Mouse (Mus musculus): Measurements from ENCODE around the gene Creld1. TPM values are rescaled to one million over a fixed set of nuclear protein-coding genes. Genes with fewer than 3 reads are reported as not detected.
A peak's percentile ranks its signal among the peaks of the same experiment; 100 is the strongest.

The Creld1 gene
- polyA plus RNA-seq, 1 experiment = 23.2 TPM

DNA sequence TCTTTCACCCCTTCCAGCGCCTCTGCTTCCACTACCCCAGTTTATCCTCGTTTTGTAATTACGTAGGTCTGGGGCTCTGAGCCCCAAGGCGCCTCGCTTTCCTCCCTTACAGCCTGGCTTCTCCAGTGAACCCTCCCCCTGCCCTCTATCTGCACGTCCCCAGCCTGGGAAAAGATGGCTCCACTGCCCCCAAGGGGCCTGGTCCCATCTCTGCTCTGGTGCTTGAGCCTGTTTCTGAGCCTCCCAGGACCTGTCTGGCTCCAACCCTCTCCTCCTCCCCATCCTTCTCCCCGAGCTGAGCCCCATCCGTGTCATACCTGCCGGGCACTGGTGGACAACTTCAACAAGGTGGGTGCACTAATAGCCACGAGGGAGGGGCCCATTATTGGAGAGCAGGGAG is 632 bp downstream of the Creld1 start:
- peak overlapping the region; percentile 81 for H3K27ac ChIP-seq (ENCODE audit: insufficient read depth, low read length)
- no peaks in the 10 kb centered on the region for H3K36me3 ChIP-seq (ENCODE audit: control insufficient read depth, insufficient read depth, low read length, poor library complexity, severe bottlenecking)
- H3K4me3 ChIP-seq (ENCODE audit: low read depth, low read length) = peak overlapping the region; percentile 64
- no peaks in the 10 kb centered on the region for H3K9me3 ChIP-seq (replicated peaks; ENCODE audit: control insufficient read depth, insufficient read depth, low read length, poor library complexity, severe bottlenecking)
- H3K4me1 ChIP-seq (ENCODE audit: control insufficient read depth, insufficient read depth, low read length) = peaks cover 8% of the 10 kb centered on the region
- H3K27me3 ChIP-seq (ENCODE audit: control insufficient read depth, insufficient read depth, low read length, poor library complexity, severe bottlenecking) = no peaks in the 10 kb centered on the region
- TF ChIP-seq CTCF (IDR thresholded peaks at IDR 0.05; ENCODE audit: low read depth, low read length) = no peak
- H3K9ac ChIP-seq (ENCODE audit: low read depth, poor library complexity, severe bottlenecking) = peak overlapping the region; percentile 70

DNA sequence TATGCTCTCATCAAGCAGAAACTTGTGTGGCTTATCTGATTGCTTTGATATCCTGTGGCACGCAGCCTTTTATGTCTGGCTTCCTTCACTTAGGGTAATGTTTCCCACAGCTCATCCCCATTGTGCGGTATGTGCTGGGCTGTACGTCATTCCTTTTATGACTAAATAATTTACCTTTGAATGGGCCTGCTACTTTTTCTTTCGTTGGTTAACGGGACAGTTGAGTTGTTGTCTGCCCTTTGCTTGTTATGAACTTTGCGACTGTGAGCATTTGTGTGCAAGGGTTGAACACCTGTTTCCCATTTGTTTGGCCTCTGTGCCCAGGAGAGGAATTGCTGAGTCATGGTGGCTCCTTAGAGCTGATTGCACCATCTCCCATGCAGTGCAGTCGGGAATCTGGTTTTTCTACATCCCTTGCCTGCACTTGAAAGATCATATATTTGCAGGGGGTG is 4.1 kb downstream of the Creld1 start:
- Histone ChIP-seq H3K36me3 (ENCODE audit: control insufficient read depth, insufficient read depth, low read length, poor library complexity, severe bottlenecking) (no peaks in the 10 kb centered on the region), H3K27me3 (ENCODE audit: control insufficient read depth, insufficient read depth, low read length, poor library complexity, severe bottlenecking) (no peaks in the 10 kb centered on the region), H3K27ac (ENCODE audit: insufficient read depth, low read length) (peak overlapping the region; percentile 81), H3K4me1 (ENCODE audit: control insufficient read depth, insufficient read depth, low read length) (peaks cover 8% of the 10 kb centered on the region), H3K4me3 (ENCODE audit: low read depth, low read length) (no peak overlapping the region), H3K9ac (ENCODE audit: low read depth, poor library complexity, severe bottlenecking) (peak overlapping the region; percentile 19), H3K9me3 (replicated peaks; ENCODE audit: control insufficient read depth, insufficient read depth, low read length, poor library complexity, severe bottlenecking) (no peaks in the 10 kb centered on the region)
- TF ChIP-seq CTCF (IDR thresholded peaks at IDR 0.05; ENCODE audit: low read depth, low read length) (no peak), EP300 (IDR thresholded peaks at IDR 0.05; ENCODE audit: insufficient read depth, low read depth, low read length) (peak; percentile 76), POLR2A (IDR thresholded peaks at IDR 0.05; ENCODE audit: insufficient read depth, low read length) (no peak)

GRCm38 (mm10) chr6:113489410-113489809 is 6.3 kb downstream of the Creld1 start:
- no peaks in the 10 kb centered on the region for H3K27me3 ChIP-seq (ENCODE audit: control insufficient read depth, insufficient read depth, low read length, poor library complexity, severe bottlenecking)
- no peak overlapping the region for H3K27ac ChIP-seq (ENCODE audit: insufficient read depth, low read length)
- H3K36me3 ChIP-seq (ENCODE audit: control insufficient read depth, insufficient read depth, low read length, poor library complexity, severe bottlenecking) = no peaks in the 10 kb centered on the region
- TF ChIP-seq POLR2A (IDR thresholded peaks at IDR 0.05; ENCODE audit: insufficient read depth, low read length) = no peak
- TF ChIP-seq EP300 (IDR thresholded peaks at IDR 0.05; ENCODE audit: insufficient read depth, low read depth, low read length) = no peak
- TF ChIP-seq CTCF (IDR thresholded peaks at IDR 0.05; ENCODE audit: low read depth, low read length) = no peak
- H3K4me1 ChIP-seq (ENCODE audit: control insufficient read depth, insufficient read depth, low read length) = peaks cover 8% of the 10 kb centered on the region
- no peak overlapping the region for H3K9ac ChIP-seq (ENCODE audit: low read depth, poor library complexity, severe bottlenecking)
- no peak overlapping the region for H3K4me3 ChIP-seq (ENCODE audit: low read depth, low read length)
- no peaks in the 10 kb centered on the region for H3K9me3 ChIP-seq (replicated peaks; ENCODE audit: control insufficient read depth, insufficient read depth, low read length, poor library complexity, severe bottlenecking)

DNA sequence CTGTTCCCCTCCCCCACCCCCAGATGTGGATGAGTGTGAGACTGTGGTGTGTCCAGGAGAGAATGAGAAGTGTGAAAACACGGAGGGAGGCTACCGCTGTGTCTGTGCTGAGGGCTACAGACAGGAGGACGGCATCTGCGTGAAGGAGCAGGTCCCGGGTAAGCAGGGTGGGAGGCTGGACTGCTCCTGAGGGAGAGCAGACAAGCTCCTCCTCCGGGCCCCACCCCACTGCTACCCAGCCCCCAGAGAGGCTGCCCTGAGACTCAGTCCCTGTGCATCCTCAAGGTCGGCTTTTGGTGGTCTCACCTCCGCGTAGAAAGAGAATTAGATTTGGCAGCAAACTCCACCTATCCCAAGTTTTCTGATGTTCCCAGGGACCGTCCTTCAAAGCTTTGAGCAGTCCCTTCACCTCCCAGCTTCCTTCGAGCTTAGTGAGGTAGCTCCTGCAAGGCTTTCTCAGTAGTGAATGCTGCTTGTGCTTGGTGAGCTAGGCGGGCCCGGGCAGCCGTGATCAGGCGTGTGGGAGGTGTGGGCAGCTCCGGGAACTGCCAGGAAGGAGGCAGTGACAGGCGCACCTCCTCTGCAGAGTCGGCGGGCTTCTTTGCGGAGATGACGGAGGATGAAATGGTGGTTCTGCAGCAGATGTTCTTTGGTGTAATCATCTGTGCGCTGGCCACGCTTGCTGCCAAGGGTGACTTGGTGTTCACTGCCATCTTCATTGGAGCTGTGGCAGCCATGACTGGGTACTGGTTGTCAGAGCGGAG is 9.2 kb downstream of the Creld1 start:
- Histone ChIP-seq H3K27me3 (ENCODE audit: control insufficient read depth, insufficient read depth, low read length, poor library complexity, severe bottlenecking) (no peaks in the 10 kb centered on the region), H3K27ac (ENCODE audit: insufficient read depth, low read length) (no peak overlapping the region), H3K4me3 (ENCODE audit: low read depth, low read length) (peak overlapping the region; percentile 20), H3K9ac (ENCODE audit: low read depth, poor library complexity, severe bottlenecking) (no peak overlapping the region), H3K36me3 (ENCODE audit: control insufficient read depth, insufficient read depth, low read length, poor library complexity, severe bottlenecking) (no peaks in the 10 kb centered on the region), H3K9me3 (replicated peaks; ENCODE audit: control insufficient read depth, insufficient read depth, low read length, poor library complexity, severe bottlenecking) (no peaks in the 10 kb centered on the region), H3K4me1 (ENCODE audit: control insufficient read depth, insufficient read depth, low read length) (peaks cover 8% of the 10 kb centered on the region)
- TF ChIP-seq CTCF (IDR thresholded peaks at IDR 0.05; ENCODE audit: low read depth, low read length) (no peak), EP300 (IDR thresholded peaks at IDR 0.05; ENCODE audit: insufficient read depth, low read depth, low read length) (no peak), POLR2A (IDR thresholded peaks at IDR 0.05; ENCODE audit: insufficient read depth, low read length) (no peak)

GRCm38 (mm10) chr6:113494258-113494788 is 11.2 kb downstream of the Creld1 start:
- 0 out of 2 replicates have a peak, but pooled peaks have one; percentile 19 for TF ChIP-seq EP300 (IDR thresholded peaks at IDR 0.05; ENCODE audit: insufficient read depth, low read depth, low read length)
- peak; percentile 91 for TF ChIP-seq CTCF (IDR thresholded peaks at IDR 0.05; ENCODE audit: low read depth, low read length)
- no peak for TF ChIP-seq POLR2A (IDR thresholded peaks at IDR 0.05; ENCODE audit: insufficient read depth, low read length)
- Histone ChIP-seq H3K27me3 (ENCODE audit: control insufficient read depth, insufficient read depth, low read length, poor library complexity, severe bottlenecking) (no peaks in the 10 kb centered on the region), H3K4me1 (ENCODE audit: control insufficient read depth, insufficient read depth, low read length) (no peaks in the 10 kb centered on the region), H3K36me3 (ENCODE audit: control insufficient read depth, insufficient read depth, low read length, poor library complexity, severe bottlenecking) (no peaks in the 10 kb centered on the region), H3K4me3 (ENCODE audit: low read depth, low read length) (peak overlapping the region; percentile 60), H3K9me3 (replicated peaks; ENCODE audit: control insufficient read depth, insufficient read depth, low read length, poor library complexity, severe bottlenecking) (no peaks in the 10 kb centered on the region), H3K27ac (ENCODE audit: insufficient read depth, low read length) (no peak overlapping the region), H3K9ac (ENCODE audit: low read depth, poor library complexity, severe bottlenecking) (peak overlapping the region; percentile 44)

- Histone ChIP-seq H3K9me3 (replicated peaks; ENCODE audit: control insufficient read depth, insufficient read depth, low read length, poor library complexity, severe bottlenecking) (no peaks in the 10 kb centered on the region), H3K4me3 (ENCODE audit: low read depth, low read length) (peak overlapping the region; percentile 39), H3K27me3 (ENCODE audit: control insufficient read depth, insufficient read depth, low read length, poor library complexity, severe bottlenecking) (no peaks in the 10 kb centered on the region), H3K36me3 (ENCODE audit: control insufficient read depth, insufficient read depth, low read length, poor library complexity, severe bottlenecking) (no peaks in the 10 kb centered on the region), H3K27ac (ENCODE audit: insufficient read depth, low read length) (no peak overlapping the region), H3K9ac (ENCODE audit: low read depth, poor library complexity, severe bottlenecking) (peak overlapping the region; percentile 44), H3K4me1 (ENCODE audit: control insufficient read depth, insufficient read depth, low read length) (no peaks in the 10 kb centered on the region)
- no peak for TF ChIP-seq POLR2A (IDR thresholded peaks at IDR 0.05; ENCODE audit: insufficient read depth, low read length)
- no peak for TF ChIP-seq EP300 (IDR thresholded peaks at IDR 0.05; ENCODE audit: insufficient read depth, low read depth, low read length)
- no peak for TF ChIP-seq CTCF (IDR thresholded peaks at IDR 0.05; ENCODE audit: low read depth, low read length)
Observed at GRCm38 (mm10) chr6:113495071-113495675, 12.1 kb downstream of the Creld1 start.

Measured in ES-Bruce4 (cell line).